Comparison of ENCODE assay signal across 10 mouse cellular contexts in the genomic region with DNA sequence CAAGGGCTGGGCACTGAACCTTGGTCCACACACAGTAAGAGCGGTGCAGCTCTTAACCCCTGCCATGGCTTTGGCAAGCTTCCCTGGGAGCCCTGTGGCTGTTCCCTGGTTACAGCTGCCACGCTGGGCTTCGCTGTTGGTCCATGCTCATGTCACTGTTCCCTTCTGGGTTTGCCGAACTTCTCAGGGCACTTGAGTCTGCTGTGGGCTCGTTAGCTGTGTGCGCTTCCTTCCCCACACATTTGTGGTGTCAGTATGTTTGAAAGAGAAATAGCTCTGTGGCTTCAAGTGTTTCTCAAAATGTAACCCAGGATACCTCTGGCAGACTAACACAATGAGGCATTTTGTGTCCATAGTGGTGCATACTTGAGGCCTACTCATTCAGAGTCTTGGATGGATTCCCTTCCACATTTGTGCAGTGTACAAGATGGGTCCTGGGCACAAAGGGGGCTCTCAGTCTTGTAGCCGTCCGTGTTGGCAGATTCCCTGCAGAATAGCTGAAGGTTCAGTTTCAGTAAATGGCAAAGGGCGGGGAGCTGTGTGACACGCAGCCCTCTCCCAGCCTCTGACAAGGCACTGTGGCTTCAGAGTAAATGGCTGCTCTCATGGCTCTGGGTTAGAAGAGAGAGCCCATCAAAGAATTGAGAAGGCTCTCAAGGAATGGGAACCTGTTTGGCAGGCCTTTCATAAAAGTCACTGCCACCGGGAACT.
DNase-seq lines count a peak whose midpoint lies in the region; ATAC-seq lines count a peak whose summit lies in the region.
"Had no signal": no experiment of that assay in that cellular context is flagged by ENCODE, and none has a peak within 500 bp of the region (broad histone marks: within the 10 kb centered on the region; RNA-seq: fewer than 3 reads in every experiment).

No protein-coding gene starts in this region.

- 0 out of 2 replicates have a peak overlapping the region, but pooled peaks have one; percentile 25 for H3K27ac ChIP-seq in midbrain, embryonic 12.5 days (replicated peaks)
- no peak overlapping the region for H3K27ac ChIP-seq in midbrain, embryonic 10.5 days (replicated peaks)
- no peak overlapping the region; the same call in 1 of the 2 replicates for H3K27ac ChIP-seq in stomach, embryonic 16.5 days (ENCODE audit: low read length)

- H3K27me3 ChIP-seq in midbrain, embryonic 12.5 days = no peaks in the 10 kb centered on the region
- H3K27me3 ChIP-seq in midbrain, embryonic 10.5 days (ENCODE audit: low read depth, poor library complexity, severe bottlenecking) = no peaks in the 10 kb centered on the region
- no peaks in the 10 kb centered on the region for H3K27me3 ChIP-seq in stomach, embryonic 16.5 days (ENCODE audit: control insufficient read depth, insufficient read depth, low read length)

- WGBS in midbrain, embryonic 12.5 days = 85% methylated on average over 11 of the region's 11 CpGs
- WGBS in midbrain, embryonic 10.5 days = 92% methylated on average over 11 of the region's 11 CpGs
- WGBS in stomach, embryonic 16.5 days = 82% methylated on average over 11 of the region's 11 CpGs

- no peak for ATAC-seq in cerebellum, adult (ENCODE audit: insufficient number of reproducible peaks, low FRiP score, low TSS enrichment)
- ATAC-seq in midbrain, embryonic 12.5 days (ENCODE audit: low FRiP score, low read depth) = no peak
- 0 out of 2 replicates have a peak, but pooled peaks have one; percentile 33 for ATAC-seq in stomach, embryonic 16.5 days (ENCODE audit: insufficient read depth, low FRiP score)
- ATAC-seq: liver, postnatal 0 days had no signal

- H3K4me2 ChIP-seq in midbrain, embryonic 12.5 days (replicated peaks) = no peak overlapping the region
- no peak overlapping the region for H3K4me2 ChIP-seq in stomach, embryonic 16.5 days (ENCODE audit: low read depth, low read length)

- H3K9me3 ChIP-seq in midbrain, embryonic 12.5 days = no peaks in the 10 kb centered on the region
- H3K9me3 ChIP-seq in midbrain, embryonic 10.5 days (replicated peaks) = no peaks in the 10 kb centered on the region
- H3K9me3 ChIP-seq in stomach, embryonic 16.5 days (replicated peaks; ENCODE audit: control insufficient read depth, low read length) = no peaks in the 10 kb centered on the region

- peak; percentile 42 to 43 for DNase-seq in cerebellum, postnatal 14 days
- DNase-seq in midbrain, embryonic 10.5 days (ENCODE audit: low spot score) = no peak
- DNase-seq in layer of hippocampus, adult 9-11 months = peak; percentile 78
- DNase-seq in embryo, embryonic 10 days (ENCODE audit: low spot score) = no peak
- no peak for DNase-seq in kidney, postnatal 25 days
- DNase-seq: liver, postnatal 0 days had no signal

- H3K4me3 ChIP-seq in midbrain, embryonic 12.5 days = no peak overlapping the region
- H3K4me3 ChIP-seq in midbrain, embryonic 10.5 days = no peak overlapping the region
- no peak overlapping the region for H3K4me3 ChIP-seq in stomach, embryonic 16.5 days (replicated peaks; ENCODE audit: low read length)
- H3K4me3 ChIP-seq: erythroblast, embryonic 14.5 days had no signal

- peaks cover 13% of the 10 kb centered on the region; the same call in 1 of the 2 replicates for H3K36me3 ChIP-seq in midbrain, embryonic 12.5 days
- peaks cover 33% of the 10 kb centered on the region for H3K36me3 ChIP-seq in midbrain, embryonic 10.5 days
- no peaks in the 10 kb centered on the region for H3K36me3 ChIP-seq in stomach, embryonic 16.5 days (ENCODE audit: control insufficient read depth, insufficient read depth, low read length)

- peaks cover 6% of the 10 kb centered on the region; the same call in 1 of the 2 replicates for H3K4me1 ChIP-seq in midbrain, embryonic 12.5 days
- H3K4me1 ChIP-seq in midbrain, embryonic 10.5 days = 0 out of 2 replicates have a peak, but pooled peaks cover 5% of the 10 kb centered on the region
- H3K4me1 ChIP-seq in stomach, embryonic 16.5 days (ENCODE audit: control insufficient read depth, insufficient read depth, low read length) = peaks cover 10% of the 10 kb centered on the region; the same call in 1 of the 2 replicates

- H3K9ac ChIP-seq in midbrain, embryonic 12.5 days (replicated peaks) = no peak overlapping the region
- no peak overlapping the region for H3K9ac ChIP-seq in stomach, embryonic 16.5 days (ENCODE audit: low read length)
- H3K9ac ChIP-seq: liver, postnatal 0 days had no signal

Comparison
In these comparisons a context has a peak if more than half of its experiments do, and no peak if none do; other contexts are left out.
1. DNase-seq: peak in cerebellum, postnatal 14 days (2 of 2) and layer of hippocampus, adult 9-11 months (single experiment); none in midbrain, embryonic 10.5 days (single experiment), embryo, embryonic 10 days (single experiment) and kidney, postnatal 25 days (0 of 2).